Mouse (Mus musculus) spleen, adult 12 weeks (tissue): ENCODE measurements around the gene Sipa1l3.

Source experiments
- DNase-seq: peaks from one replicate; pipeline ENCODE4 v3.0.0; 2022; ENCODE audit warnings: low spot score

Gene Sipa1l3

GRCm38 (mm10) chr7:29280801-29281200, 237.6 kb downstream of the Sipa1l3 start:
- DNase-seq, result no peak

GRCm38 (mm10) chr7:29279924-29280323, 238.5 kb downstream of the Sipa1l3 start:
- no peak for DNase-seq

- DNase-seq, result no peak
These were observed 239.2 kb downstream of the Sipa1l3 start for GRCm38 (mm10) chr7:29279261-29279660.

GRCm38 (mm10) chr7:29277510-29277909, 240.9 kb downstream of the Sipa1l3 start:
- no peak for DNase-seq

GRCm38 (mm10) chr7:29276715-29277114, 241.7 kb downstream of the Sipa1l3 start:
- no peak for DNase-seq

GRCm38 (mm10) chr7:29271687-29272465, 246.6 kb downstream of the Sipa1l3 start:
- no peak for DNase-seq

- no peak for DNase-seq
These were observed 248.0 kb downstream of the Sipa1l3 start for GRCm38 (mm10) chr7:29270445-29270844.
